Mouse (Mus musculus) small intestine, adult 2 months (tissue): Measurements from ENCODE around the gene Pcgf3. TPM values are rescaled to one million over a fixed set of nuclear protein-coding genes. Genes with fewer than 3 reads are reported as not detected.

Experiments
- H3K27ac ChIP-seq: fragments of 200-500 bp; 2 replicates; pipeline ENCODE4 v1.5.1; 2012; ENCODE audit warnings: low read depth, low read length, control low read depth, inconsistent platforms; ENCODE audit not compliant: insufficient read depth
- H3K27me3 ChIP-seq: fragments of 200-500 bp; 2 replicates; pipeline ENCODE4 v1.6.1; 2012; ENCODE audit warnings: mild to moderate bottlenecking, moderate library complexity, low read length, inconsistent platforms; ENCODE audit not compliant: control insufficient read depth, insufficient read depth
- H3K36me3 ChIP-seq: fragments of 200-500 bp; 2 replicates; pipeline ENCODE4 v1.6.1; 2012; ENCODE audit warnings: mild to moderate bottlenecking, low read length, control low read depth, inconsistent platforms; ENCODE audit not compliant: control insufficient read depth, insufficient read depth
- H3K4me1 ChIP-seq: fragments of 200-500 bp; 2 replicates; pipeline ENCODE4 v1.6.1; 2012; ENCODE audit warnings: low read length, inconsistent platforms, mixed read lengths; ENCODE audit not compliant: control insufficient read depth, insufficient read depth, insufficient read length
- H3K4me3 ChIP-seq: fragments of 200-500 bp; 2 replicates; pipeline ENCODE4 v1.5.1; 2012; ENCODE audit warnings: low read depth, mild to moderate bottlenecking, control low read depth, inconsistent platforms, low read length, moderate library complexity
- CTCF ChIP-seq: fragments of 200-500 bp; IDR thresholded peaks from 2 replicates; pipeline ENCODE4 v1.5.1; 2012; ENCODE audit warnings: low read depth, mild to moderate bottlenecking, control low read depth, inconsistent platforms, low read length, moderate library complexity, mixed read lengths; ENCODE audit not compliant: insufficient replicate concordance, insufficient read length; ENCODE audit errors: extremely low read depth
- POLR2A ChIP-seq: fragments of 200-500 bp; IDR thresholded peaks from 2 replicates; pipeline ENCODE4 v1.6.1; 2012; ENCODE audit warnings: low read depth, mild to moderate bottlenecking, control low read depth, inconsistent platforms, low read length, moderate library complexity
- WGBS: fragments of 180-500 bp; shearing (Covaris S2); methylation state at CpG from one replicate; pipeline ENCODE4 v1.1.7; 2018; 5-methylcytosine and 5-hydroxymethylcytosine counted together
- polyA plus RNA-seq: library from polyadenylated mRNA; depleted of rRNA; stranded (reverse); fragments of >200 nt; gene quantifications from 2 replicates; pipeline ENCODE4 v1.2.3, GENCODE M21; 2012

The Pcgf3 gene
- polyA plus RNA-seq, 1 experiment: 5.1 TPM

DNA sequence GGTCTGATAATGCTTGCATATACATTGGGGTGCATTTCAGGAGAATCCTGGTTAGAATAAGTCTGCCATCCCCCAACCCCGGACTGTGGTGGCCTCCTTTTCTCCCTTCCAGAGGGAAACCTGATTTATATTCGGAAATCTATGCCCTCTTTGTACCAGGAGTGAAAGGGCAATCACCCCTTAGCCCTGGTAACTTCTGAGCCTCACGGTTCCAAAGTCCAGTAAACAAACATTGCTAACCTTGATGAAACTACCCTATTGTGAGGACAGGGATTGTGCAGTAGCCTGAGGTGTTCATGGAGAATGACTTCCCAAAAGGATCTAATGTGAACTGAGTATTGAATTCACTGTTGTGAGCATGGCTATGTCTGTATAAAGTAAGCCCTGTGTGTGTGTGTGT lies 6.9 kb upstream of the Pcgf3 start:
- TF ChIP-seq CTCF (no peak), POLR2A (no peak)
- Histone ChIP-seq H3K27me3 (no peaks in the 10 kb centered on the region), H3K36me3 (no peaks in the 10 kb centered on the region), H3K27ac (no peak overlapping the region), H3K4me1 (peaks cover 15% of the 10 kb centered on the region), H3K4me3 (no peak overlapping the region)
- WGBS: 24% methylated on average over 3 of the region's 3 CpGs

- no peak overlapping the region for H3K4me3 ChIP-seq
- H3K27ac ChIP-seq: no peak overlapping the region
- TF ChIP-seq POLR2A (no peak), CTCF (no peak)
- no peaks in the 10 kb centered on the region for H3K36me3 ChIP-seq
- no peaks in the 10 kb centered on the region for H3K27me3 ChIP-seq
- WGBS: 82% methylated on average over 2 of the region's 2 CpGs
- H3K4me1 ChIP-seq: peaks cover 9% of the 10 kb centered on the region; the same call in 1 of the 2 replicates
These were observed 2.3 kb upstream of the Pcgf3 start for GRCm38 (mm10) chr5:108458706-108459105.

- 34% methylated on average over 6 of the region's 6 CpGs for WGBS
- H3K36me3 ChIP-seq: no peaks in the 10 kb centered on the region
- H3K4me1 ChIP-seq: peaks cover 6% of the 10 kb centered on the region; the same call in 1 of the 2 replicates
- TF ChIP-seq POLR2A: no peak
- no peak for TF ChIP-seq CTCF
- H3K27me3 ChIP-seq: no peaks in the 10 kb centered on the region
- no peak overlapping the region for H3K27ac ChIP-seq
- H3K4me3 ChIP-seq: peak overlapping the region; percentile 72
These were observed 571 bp upstream of the Pcgf3 start for GRCm38 (mm10) chr5:108460461-108460860.

DNA sequence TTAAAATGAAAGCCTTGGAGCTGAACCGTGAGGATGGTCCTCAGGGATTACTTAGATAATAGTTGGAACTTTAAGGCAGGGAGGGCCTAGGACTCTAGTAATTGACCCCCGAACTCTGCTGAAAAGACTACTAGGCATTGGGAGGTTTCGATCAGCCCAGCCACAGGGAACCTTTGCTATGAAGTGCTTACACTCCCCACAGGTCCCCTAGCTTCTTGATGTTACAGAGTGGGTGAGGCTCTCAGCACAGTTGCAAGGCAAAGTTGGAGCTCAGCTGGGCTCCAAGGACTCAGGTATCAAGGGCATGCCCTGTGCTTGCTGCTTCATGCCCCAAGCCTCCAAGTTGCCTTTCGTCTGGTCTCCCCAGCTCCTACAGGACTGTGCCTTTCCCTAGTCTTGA lies 1.4 kb downstream of the Pcgf3 start:
- Histone ChIP-seq H3K36me3 (no peaks in the 10 kb centered on the region), H3K4me1 (peaks cover 6% of the 10 kb centered on the region; the same call in 1 of the 2 replicates), H3K27ac (peak overlapping the region; percentile 39), H3K27me3 (no peaks in the 10 kb centered on the region), H3K4me3 (peak overlapping the region; percentile 72)
- WGBS: 15% methylated on average over 4 of the region's 4 CpGs
- TF ChIP-seq POLR2A (peak; percentile 34; the same call in 1 of the 2 replicates), CTCF (no peak)

GRCm38 (mm10) chr5:108465131-108465891 lies 4.3 kb downstream of the Pcgf3 start:
- H3K36me3 ChIP-seq: no peaks in the 10 kb centered on the region
- no peak overlapping the region for H3K27ac ChIP-seq
- H3K4me1 ChIP-seq: peaks cover 6% of the 10 kb centered on the region; the same call in 1 of the 2 replicates
- no peaks in the 10 kb centered on the region for H3K27me3 ChIP-seq
- TF ChIP-seq POLR2A (no peak), CTCF (no peak)
- H3K4me3 ChIP-seq: no peak overlapping the region
- WGBS: 72% methylated on average over 6 of the region's 6 CpGs

- TF ChIP-seq POLR2A (no peak), CTCF (no peak)
- Histone ChIP-seq H3K27me3 (no peaks in the 10 kb centered on the region), H3K36me3 (no peaks in the 10 kb centered on the region; the same call in 1 of the 2 replicates), H3K4me1 (peaks cover 6% of the 10 kb centered on the region; the same call in 1 of the 2 replicates), H3K4me3 (no peak overlapping the region), H3K27ac (no peak overlapping the region)
- 96% methylated on average over 1 of the region's 1 CpGs for WGBS
These were observed 5.6 kb downstream of the Pcgf3 start for GRCm38 (mm10) chr5:108466647-108467046.

DNA sequence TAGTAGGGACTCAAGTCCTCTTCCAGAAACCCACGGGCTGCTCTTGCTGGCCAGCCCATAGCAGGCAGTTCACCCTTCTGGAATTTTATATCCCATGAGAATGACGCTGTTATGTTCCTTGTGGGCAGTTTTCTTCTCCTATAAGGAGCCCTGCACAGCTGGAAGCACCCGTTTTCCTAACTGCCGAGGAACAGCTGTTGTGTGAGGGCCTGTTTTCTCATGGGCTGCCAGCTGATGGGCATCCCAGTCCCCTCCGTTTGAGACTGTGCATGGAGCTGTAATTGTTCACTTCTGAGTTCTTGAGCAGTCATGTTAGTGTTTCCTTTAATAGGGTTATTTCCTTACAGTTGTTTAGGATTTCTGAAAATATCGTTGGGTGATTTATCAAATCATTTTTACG lies 8.6 kb downstream of the Pcgf3 start:
- TF ChIP-seq POLR2A (no peak), CTCF (no peak)
- Histone ChIP-seq H3K4me3 (no peak overlapping the region), H3K27me3 (no peaks in the 10 kb centered on the region), H3K27ac (no peak overlapping the region), H3K4me1 (no peaks in the 10 kb centered on the region), H3K36me3 (peaks cover 18% of the 10 kb centered on the region)
- 74% methylated on average over 7 of the region's 7 CpGs for WGBS
